Mouse (Mus musculus): Measurements from ENCODE around the gene Olfr372. TPM values are rescaled to one million over a fixed set of nuclear protein-coding genes. Genes with fewer than 3 reads are reported as not detected.
"Not testable (repeated sequence)": the region's sequence is repeated elsewhere in the genome, so short reads cannot be mapped to it uniquely, and the experiment has no call there.

Olfr372 gene
- polyA plus RNA-seq (2012; rRNA removed), result not detected in 2 replicates

DNA sequence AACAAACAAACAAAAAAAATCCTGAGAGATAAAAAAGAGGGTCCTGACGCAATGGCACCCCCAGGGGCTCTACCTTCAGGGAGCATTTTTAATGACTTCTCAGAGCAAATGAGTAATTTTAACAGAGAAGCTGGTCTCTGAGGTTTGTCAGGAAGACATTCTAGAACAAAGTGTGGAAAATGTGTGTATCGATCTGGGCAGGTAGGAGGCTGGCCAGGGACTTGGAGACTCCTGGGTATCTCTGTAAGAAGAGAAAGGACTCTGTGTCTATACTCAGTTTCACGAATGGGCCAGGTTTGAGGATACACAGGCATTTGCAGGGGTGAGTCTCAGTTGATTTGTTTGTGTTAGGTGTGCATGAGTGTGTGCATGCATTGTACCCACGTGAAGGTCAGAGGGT is at the start of gene Olfr372:
TSS of gene Olfr372 (plus strand) at position 301 of the 400 bp plus-strand sequence.
- not testable (repeated sequence) for DNase-seq (ENCODE audit: low spot score)

DNA sequence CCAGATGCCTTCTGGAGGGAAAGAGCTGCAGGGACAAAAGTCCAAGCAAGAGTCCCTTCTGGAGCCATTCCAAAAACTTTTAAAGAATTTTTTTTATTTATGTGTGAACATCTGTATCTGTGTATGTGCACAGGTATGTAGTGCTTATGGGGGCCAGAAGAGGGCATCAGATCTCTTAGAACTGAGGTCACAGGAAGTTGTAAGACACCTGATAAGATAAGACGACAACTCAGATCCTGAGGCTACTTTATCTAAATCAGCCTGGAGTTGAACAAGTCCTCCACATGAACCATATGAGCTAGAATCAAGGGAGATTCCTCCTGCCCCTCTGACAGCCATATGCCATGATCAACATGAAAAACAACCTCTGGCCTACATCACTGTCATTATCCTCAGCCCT is 41.6 kb upstream of the Olfr372 start:
- no peak for DNase-seq (ENCODE audit: low spot score)

DNA sequence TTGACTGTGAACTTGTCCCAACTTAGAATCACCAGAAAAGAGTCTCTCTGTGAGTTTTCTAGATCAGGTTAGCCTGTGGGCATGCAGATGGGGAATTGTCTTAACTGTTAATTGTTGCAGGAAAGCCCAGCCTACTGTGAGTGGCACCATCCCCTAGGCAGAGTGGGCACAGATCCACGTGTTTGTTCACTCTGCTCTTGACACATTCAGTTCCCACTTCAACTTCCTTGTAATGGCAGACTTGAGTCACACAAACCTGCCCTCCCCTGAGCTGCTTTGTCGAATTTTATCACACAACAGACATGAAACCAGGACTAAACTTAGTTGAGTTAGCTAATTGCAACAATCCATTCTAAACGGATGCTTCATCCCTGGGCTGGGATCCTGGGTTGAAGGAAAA is 40.8 kb upstream of the Olfr372 start:
- DNase-seq (ENCODE audit: low spot score), result no peak

DNA sequence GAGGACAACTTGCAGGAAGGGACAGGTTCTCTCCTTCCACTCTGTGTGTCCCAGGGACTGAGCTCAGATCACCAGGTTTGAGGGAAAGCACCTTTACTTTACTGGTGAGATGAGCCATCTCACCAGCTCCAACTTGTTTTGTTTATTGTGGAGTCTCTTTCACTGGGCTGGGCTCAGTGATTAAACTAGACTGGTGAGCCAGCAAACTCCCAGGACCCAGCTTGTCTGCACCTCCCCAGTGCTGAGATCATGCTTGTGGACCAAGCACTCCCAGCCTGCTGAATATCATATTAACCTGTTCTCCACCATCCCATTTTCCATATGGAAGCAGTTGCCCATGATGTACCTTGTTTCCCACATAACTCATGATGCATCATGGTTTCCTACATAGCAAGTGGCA is 38.1 kb upstream of the Olfr372 start:
- no peak for DNase-seq (ENCODE audit: low spot score)

DNA sequence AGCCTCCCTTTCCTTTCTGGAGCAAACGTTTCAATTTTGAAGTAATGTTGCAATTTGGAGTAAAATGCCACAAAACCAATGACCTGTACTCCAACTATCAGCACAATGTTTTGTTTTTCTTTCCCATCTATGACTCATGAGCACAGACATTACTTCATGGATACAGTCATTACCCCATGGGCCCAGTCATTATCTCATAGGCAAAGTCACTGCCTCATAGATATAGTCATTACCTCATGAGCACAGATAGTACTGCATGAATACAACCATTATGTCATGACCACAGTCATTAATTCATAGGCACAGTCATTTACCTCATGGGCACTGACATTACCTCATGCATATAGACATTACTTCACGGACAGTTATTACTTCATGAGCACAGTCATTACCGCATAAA is 35.1 kb upstream of the Olfr372 start:
- DNase-seq (ENCODE audit: low spot score), result no peak

DNA sequence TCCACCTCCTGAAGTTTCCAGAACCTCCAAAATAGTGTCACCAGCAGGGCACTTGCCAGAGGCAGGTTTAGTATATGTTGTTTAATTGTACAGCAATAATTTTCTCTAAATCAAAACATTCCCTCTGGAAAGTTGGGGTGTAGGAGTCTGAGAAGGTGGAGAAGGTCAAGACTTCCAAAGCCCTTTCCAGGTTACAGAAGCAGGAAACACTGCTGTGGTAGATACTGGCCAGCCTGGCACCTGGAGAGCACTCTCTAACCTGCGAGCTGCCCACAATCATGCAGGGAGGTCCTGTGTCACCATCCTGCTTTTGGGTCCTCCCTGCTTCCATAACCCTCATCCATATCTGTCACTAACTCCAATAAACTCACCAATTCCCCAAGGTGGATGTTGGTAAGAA is 34.3 kb upstream of the Olfr372 start:
- no peak for DNase-seq (ENCODE audit: low spot score)

DNA sequence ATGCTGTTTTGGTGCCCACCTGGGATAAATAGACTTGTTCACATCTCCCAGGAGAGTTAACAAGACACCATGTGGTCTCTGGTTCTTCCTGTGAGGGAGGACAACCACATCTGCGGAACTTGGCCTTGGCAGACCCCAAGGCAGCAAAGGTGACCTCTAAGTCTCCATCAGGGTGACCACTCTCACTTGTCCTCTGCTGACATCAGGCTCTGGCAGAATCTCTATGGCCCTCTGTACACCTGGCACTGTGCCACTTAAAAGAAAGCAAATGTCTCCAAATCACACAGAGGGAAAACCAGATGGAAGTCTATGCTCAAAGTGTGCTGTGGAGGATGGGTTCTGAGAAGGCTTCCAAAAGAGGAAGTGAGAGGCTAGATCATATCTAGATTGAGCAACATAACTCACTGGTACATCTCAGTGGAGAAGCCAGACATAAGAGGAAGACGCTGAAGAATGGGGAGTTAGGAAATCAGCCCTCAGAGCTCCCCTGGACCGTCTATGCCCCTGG is 32.8 kb upstream of the Olfr372 start:
- DNase-seq (ENCODE audit: low spot score), result no peak

DNA sequence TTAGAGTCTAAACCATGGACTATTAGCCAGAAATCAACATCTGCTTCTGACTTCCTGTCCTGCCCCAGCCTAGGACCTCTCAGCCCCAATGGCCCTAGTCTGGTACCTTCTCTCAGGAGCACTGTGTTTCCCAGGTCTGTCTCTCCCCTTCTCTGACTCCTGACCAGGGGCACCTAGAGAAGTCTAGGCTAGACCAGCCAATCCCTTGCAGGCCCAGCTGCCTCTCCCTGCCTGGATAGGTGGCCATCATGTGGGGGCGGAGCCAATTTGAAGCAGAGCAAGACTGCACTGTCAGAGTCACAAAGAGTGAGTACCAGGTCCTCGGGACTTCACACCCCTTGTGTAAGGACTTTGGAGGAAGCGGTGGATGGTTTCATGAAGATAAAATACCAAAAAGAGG is 31.5 kb upstream of the Olfr372 start, which contains the start of gene Cyp4f18:
TSS of gene Cyp4f18 (minus strand) at position 154 of the 400 bp plus-strand sequence.
- DNase-seq (ENCODE audit: low spot score), result no peak

DNA sequence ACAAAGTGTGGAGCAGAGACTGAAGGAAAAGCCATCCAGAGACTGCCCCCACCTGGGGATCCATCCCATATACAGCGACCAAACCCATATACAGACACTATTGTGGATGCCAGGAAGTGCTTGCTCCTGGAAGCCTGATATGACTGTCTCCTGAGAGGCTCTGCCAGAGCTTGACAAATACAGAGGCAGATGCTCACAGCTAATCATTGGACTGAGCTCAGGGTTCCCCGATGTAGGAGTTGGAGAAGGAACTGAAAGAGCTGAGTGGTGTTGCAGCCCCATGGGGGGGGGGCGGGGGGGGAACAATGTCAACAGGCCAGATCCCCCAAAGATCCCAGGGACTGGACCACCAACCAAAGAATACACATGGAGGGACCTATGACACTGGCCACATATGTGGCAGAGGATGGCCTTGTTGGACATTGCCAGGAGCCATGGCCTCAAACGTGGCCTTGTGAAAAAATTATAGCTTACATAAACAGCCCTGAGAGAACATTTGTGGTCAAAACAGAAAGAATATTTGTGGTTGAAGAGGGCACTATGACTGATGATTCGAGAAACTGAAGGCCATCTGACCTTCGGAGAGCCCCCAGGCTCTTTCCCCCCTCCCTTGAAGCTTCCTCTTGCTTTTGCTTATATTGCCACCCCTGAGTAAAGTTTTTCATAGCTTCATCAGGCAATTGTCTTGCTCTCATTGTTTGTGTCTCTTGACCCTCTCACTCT is 27.4 kb upstream of the Olfr372 start:
- DNase-seq (ENCODE audit: low spot score), result not testable (repeated sequence)

DNA sequence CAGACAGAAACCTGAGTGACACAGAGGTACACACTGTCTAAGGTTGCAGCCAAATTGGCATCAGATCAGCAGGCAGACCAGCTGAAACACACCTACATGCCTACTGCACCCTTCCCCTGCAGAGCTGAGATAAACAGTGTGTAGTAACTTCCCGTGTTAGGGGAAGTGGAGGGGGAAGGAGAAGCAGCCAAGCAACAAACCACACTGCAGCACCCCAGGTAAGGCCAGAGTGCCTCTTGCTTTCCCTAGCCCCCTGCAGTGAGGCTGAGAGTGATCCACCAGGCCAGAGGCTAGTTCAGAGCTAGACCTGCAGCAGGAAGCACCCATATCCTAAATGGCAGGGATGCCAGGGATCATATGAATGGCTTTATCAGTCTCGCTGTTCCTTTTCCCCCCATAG is 23.7 kb upstream of the Olfr372 start:
- not testable (repeated sequence) for DNase-seq (ENCODE audit: low spot score)

DNA sequence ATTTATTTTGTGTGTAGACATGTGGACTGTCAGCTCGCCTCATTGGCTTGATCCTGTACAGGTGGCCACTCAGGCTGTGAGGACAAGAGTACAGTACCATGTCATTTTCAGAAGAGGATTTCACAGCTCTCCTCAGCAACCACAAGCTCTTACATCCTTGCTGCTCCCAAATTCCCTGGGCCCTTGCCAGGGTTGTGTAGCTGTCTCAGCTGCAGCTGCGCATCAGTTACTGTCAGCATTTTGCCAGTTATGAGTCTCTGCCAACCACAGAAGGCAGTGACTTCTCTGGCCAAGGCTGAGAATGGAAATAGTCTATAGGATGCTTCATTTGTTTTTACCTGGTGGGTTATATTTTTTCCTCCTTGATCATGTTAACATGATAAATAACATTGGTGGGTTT is 22.9 kb upstream of the Olfr372 start:
- DNase-seq (ENCODE audit: low spot score), result no peak

DNA sequence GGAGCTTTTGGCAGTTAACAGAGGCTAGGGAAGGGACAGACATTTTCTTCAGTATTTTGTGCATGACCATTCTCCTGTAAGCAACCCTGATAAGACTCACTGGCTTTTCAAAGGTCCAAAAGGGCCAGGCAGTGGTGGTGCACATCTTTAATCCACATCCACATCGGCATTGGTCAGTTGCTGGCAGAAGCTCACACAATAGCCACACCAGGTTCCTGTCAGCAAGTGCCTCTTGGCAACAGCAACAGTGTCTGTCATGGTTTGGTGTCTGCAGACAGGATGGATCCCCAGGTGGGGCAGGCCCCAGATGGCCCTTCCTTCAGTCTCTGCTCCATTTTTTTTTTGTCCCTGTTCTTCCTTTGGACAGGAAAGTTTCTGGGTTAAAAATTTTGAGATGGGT is 22.0 kb upstream of the Olfr372 start:
- DNase-seq (ENCODE audit: low spot score), result not testable (repeated sequence)

DNA sequence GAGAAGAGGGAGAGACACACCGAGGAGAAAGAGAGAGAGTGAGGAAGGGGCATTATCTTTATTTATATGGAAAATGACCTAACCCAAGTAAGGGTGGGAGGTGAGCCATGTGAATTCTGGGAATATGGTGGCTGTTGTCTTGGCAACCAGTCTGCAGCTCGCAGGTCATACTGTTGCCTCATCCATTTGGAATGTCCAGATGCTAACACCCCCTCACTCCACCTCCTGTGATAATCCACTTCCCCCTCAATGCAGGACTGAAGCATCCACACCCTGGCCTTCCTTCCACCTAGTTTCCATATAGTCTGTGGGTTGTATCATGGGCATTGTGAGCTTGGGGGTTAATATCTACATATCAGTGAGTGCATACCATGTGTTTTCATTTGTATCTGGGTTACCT is 21.2 kb upstream of the Olfr372 start:
- DNase-seq (ENCODE audit: low spot score), result no peak

DNA sequence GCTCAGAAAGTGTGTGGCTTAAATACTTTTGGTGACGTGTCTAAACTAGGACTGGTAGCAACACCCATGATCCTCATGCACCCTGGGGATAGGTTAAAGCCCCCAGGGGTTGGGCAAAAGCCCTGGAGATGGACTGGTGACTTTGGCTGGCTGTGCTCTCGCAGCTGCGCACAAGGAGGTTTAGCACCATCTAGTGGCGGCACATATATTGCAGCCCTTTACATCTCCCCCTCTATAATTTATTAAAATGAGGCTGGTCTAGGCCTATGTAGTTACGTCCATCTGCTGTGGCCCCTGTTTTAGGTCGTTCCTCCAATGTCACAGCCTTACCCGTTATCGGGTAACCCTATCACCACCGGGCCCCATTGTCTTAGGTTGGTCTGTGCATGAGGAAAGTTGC is 16.1 kb upstream of the Olfr372 start:
- not testable (repeated sequence) for DNase-seq (ENCODE audit: low spot score)

DNA sequence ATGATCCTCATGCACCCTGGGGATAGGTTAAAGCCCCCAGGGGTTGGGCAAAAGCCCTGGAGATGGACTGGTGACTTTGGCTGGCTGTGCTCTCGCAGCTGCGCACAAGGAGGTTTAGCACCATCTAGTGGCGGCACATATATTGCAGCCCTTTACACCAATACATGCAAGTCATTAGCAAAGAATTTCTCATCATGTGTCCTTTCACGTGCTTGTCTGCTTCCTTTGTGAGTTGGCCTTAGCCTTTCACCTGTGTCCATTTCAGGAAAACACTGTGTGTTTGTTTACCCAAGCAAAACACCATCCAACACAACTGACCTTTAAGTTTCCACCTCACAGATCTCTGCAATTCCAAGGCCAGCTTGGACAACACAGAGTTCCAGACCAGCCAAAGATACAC is 8.1 kb upstream of the Olfr372 start:
- DNase-seq (ENCODE audit: low spot score), result not testable (repeated sequence)

DNA sequence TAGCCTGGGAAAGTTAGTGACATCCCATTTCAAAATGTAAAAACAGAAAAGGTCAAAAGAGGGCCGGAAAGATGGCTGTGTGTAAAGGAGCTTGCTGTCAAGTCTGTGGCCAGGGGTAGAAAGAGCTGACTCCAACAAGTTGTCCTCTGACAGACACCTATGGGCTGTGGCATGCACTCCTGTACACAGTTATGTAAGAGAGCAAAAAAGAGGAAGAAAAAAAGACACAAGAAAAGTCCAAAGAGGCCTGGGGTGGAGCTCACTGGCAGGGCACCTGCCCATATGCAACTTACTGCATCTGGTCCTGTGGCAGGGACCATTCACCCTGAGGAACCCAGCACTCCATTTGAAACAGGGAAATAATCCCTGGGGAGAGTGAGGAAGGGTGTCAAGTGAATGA is 1.5 kb downstream of the Olfr372 start:
- DNase-seq (ENCODE audit: low spot score), result no peak

DNA sequence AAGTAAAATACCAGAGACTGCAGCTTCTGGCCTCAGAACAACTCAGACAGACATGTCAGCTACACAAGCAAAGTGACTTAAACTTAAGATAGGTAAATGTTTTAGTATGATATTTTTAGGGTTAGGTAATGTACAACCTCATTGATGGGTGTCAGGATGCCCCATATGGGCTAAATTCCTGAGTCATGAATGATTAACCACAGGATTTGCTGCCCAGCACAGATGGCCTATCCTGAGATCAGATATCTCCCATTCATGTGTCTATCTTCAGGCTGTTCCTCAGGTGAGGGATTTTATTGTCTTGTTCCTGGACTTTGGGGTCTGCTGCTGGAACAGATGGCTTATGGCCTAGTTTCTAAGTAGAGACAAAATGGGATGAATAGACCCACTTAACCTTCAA is 13.6 kb downstream of the Olfr372 start:
- DNase-seq (ENCODE audit: low spot score), result not testable (repeated sequence)

DNA sequence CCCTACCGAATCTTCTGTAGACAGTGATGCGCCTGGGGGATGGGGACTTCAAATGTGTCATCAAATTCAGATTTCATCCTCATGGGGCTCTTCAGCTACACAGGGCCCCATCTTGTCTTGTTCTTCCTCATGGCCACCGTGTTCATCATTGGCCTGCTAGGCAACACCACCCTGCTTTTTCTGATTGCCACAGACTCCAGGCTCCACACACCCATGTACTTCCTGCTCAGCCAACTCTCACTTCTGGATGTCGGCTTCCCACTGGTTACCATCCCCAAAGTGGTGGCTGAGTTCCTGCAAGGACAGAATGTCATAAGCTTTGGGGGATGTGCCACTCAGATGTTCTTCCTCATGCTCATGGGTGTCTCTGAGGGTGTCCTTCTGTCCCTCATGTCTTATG is 16.6 kb downstream of the Olfr372 start:
- not testable (repeated sequence) for DNase-seq (ENCODE audit: low spot score)

DNA sequence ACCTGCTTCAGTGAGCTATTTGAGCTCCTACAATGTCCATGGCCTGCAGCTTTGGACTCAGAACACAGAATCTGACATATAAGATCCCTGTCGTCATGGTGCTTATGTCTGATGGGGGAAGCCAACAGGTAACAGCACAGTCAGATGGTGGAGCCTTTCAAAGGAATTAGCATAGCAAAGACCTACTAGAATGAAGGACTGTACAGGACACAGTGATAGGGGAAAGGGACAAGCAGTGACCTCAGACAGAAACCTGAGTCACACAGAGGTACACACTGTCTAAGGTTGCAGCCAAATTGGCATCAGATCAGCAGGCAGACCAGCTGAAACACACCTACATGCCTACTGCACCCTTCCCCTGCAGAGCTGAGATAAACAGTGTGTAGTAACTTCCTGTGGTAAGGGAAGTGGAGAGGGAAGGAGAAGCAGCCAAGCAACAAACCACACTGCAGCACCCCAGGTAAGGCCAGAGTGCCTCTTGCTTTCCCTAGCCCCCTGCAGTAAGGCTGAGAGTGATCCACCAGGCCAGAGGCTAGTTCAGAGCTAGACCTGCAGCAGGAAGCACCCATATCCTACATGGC is 25.9 kb downstream of the Olfr372 start:
- DNase-seq (ENCODE audit: low spot score), result not testable (repeated sequence)

DNA sequence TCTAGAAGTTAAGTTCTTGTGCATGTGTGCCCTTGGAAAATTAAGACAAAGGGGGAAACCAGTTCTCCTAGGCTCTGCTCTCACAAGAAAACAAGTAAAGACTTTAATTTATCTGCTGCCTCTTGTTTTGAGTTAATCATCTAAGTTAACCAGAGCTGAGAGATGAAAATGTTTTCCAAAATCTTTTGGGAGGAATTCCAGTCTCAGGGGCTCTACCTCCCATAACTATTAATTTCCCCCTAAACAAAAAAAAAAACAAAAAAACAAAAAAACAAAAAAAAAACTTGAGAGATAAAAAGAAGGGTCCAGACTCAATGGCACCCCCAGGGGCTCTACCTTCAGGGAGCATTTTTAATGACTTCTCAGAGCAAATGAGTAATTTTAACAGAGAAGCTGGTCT is 41.9 kb downstream of the Olfr372 start, which contains the start of gene Olfr373:
TSS of gene Olfr373 (plus strand) at position 301 of the 400 bp plus-strand sequence.
- not testable (repeated sequence) for DNase-seq (ENCODE audit: low spot score)

DNA sequence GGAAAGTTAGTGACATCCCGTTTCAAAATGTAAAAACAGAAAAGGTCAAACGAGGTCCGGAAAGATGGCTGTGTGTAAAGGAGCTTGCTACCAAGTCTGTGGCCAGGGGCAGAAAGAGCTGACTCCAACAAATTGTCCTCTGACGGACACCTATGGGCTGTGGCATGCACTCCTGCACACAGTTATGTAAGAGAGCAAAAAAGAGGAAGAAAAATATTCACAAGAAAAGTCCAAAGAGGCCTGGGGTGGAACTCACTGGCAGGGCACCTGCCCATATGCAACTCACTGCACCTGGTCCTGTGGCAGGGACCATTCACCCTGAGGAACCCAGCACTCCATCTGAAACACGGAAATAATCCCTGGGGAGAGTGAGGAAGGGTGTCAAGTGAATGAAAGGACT is 43.7 kb downstream of the Olfr372 start:
- no peak for DNase-seq (ENCODE audit: low spot score)

DNA sequence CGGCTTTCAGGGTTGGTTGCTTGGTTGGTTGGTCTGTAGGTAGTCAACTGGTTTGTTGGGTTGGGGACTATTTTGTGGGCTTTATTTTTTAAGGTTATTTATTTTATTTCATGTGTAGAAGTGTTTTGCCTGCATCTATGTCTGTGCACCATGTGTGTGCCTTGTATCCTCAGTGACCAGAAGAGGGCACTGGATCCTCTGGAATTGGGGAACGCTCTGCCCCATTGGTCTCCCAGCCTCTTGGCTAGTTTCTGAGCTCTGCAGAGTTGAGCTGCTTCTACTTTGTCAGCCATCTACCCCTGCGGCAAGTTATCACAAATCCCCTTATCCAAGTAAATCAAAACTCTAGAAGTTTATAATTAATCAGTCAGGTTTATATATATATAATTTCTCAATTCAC is 46.6 kb downstream of the Olfr372 start:
- not testable (repeated sequence) for DNase-seq (ENCODE audit: low spot score)

DNA sequence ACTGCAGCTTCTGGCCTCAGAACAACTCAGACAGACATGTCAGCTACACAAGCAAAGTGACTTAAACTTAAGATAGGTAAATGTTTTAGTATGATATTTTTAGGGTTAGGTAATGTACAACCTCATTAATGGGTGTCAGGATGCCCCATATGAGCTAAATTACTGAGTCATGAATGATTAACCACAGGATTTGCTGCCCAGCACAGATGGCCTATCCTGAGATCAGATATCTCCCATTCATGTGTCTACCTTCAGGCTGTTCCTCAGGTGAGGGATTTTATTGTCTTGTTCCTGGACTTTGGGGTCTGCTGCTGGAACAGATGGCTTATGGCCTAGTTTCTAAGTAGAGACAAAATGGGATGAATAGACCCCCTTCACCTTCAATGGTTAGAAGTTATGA is 55.7 kb downstream of the Olfr372 start:
- not testable (repeated sequence) for DNase-seq (ENCODE audit: low spot score)
